Mouse (Mus musculus) cortical plate, adult 2 months (tissue): ENCODE measurements around the gene C3. TPM values are rescaled to one million over a fixed set of nuclear protein-coding genes. Genes with fewer than 3 reads are reported as not detected.

Experiments used
- H3K27ac ChIP-seq: fragments of 200-500 bp; 2 replicates; pipeline ENCODE4 v1.5.1; 2012; ENCODE audit warnings: low read length, control low read depth, inconsistent platforms; ENCODE audit not compliant: insufficient read depth
- H3K4me1 ChIP-seq: fragments of 200-500 bp; 2 replicates; pipeline ENCODE4 v1.6.1; 2011; ENCODE audit warnings: low read length; ENCODE audit not compliant: control insufficient read depth, insufficient read depth
- H3K4me3 ChIP-seq: fragments of 200-500 bp; 2 replicates; pipeline ENCODE4 v1.5.1; 2011; ENCODE audit warnings: mild to moderate bottlenecking, low read length, control low read depth; ENCODE audit not compliant: insufficient read depth
- CTCF ChIP-seq: fragments of 200-500 bp; IDR thresholded peaks from 2 replicates; pipeline ENCODE4 v1.5.1; 2011; ENCODE audit warnings: mild to moderate bottlenecking, control low read depth, low read length; ENCODE audit not compliant: insufficient read depth; ENCODE audit errors: extremely low read depth
- POLR2A ChIP-seq: fragments of 200-500 bp; IDR thresholded peaks from 2 replicates; pipeline ENCODE4 v1.6.1; 2011; ENCODE audit warnings: mild to moderate bottlenecking, low read length, control low read depth; ENCODE audit not compliant: insufficient read depth; ENCODE audit errors: extremely low read depth
- polyA plus RNA-seq: library from polyadenylated mRNA; depleted of rRNA; stranded (reverse); fragments of >200 nt; gene quantifications from 2 replicates; pipeline ENCODE4 v1.2.3, GENCODE M21; 2012

Gene C3
- polyA plus RNA-seq, 1 experiment = 0.17 TPM

DNA sequence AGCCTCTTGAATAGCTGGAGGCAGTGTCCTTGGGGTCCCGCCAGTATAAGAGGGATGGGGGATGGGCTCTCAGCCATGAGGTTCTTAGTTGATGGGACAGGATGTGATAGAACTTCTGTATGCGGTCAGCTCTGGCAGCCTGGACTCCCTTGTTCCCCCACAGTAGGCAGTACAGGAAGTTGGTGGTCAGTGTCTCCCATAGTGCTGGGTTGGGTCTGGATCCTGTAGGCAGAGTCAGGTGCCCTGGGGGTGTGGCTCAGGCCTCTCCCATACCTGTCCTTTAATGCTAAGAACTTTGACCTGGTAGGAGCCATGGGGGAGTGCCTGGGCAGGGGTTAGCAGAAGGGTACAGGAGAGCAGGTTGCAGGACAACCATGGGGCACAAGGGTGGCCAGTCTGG is 36.2 kb upstream of the C3 start:
- H3K4me3 ChIP-seq = no peak overlapping the region
- TF ChIP-seq POLR2A (no peak), CTCF (no peak)
- H3K4me1 ChIP-seq = no peaks in the 10 kb centered on the region
- no peak overlapping the region for H3K27ac ChIP-seq

- TF ChIP-seq POLR2A (no peak), CTCF (no peak)
- no peak overlapping the region for H3K27ac ChIP-seq
- no peak overlapping the region for H3K4me3 ChIP-seq
- H3K4me1 ChIP-seq = no peaks in the 10 kb centered on the region
Measured at GRCm38 (mm10) chr17:57262901-57263550, 35.1 kb upstream of the C3 start.

- TF ChIP-seq POLR2A (no peak), CTCF (no peak)
- H3K4me1 ChIP-seq = no peaks in the 10 kb centered on the region
- H3K4me3 ChIP-seq = no peak overlapping the region
- H3K27ac ChIP-seq = no peak overlapping the region
Measured at GRCm38 (mm10) chr17:57261796-57262195, 33.9 kb upstream of the C3 start.

DNA sequence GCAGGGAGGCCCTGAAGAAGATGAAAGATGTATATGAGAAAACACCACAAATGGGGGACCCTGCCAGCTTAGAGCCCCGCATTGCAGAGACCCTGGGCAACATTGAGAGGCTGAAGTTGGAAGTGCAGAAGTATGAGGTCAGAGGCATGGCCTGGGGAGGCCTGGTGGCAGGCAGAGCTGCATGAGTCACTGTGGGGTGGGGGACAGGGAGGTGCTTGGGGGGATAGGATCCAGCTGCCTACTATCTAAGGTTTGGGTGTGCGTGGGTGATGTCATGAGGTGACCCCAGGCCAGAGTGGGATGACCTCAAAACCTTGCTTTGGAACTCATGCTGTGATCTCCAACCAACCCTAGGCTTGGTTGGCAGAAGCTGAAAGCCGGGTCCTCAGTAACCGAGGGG is 33.4 kb upstream of the C3 start:
- Histone ChIP-seq H3K27ac (no peak overlapping the region), H3K4me1 (no peaks in the 10 kb centered on the region), H3K4me3 (no peak overlapping the region)
- TF ChIP-seq POLR2A = no peak
- no peak for TF ChIP-seq CTCF

GRCm38 (mm10) chr17:57260351-57260750 is 32.4 kb upstream of the C3 start:
- Histone ChIP-seq H3K4me3 (no peak overlapping the region), H3K27ac (no peak overlapping the region), H3K4me1 (no peaks in the 10 kb centered on the region)
- TF ChIP-seq CTCF (no peak), POLR2A (no peak)

- H3K27ac ChIP-seq = no peak overlapping the region
- no peak overlapping the region for H3K4me3 ChIP-seq
- TF ChIP-seq POLR2A (no peak), CTCF (no peak)
- H3K4me1 ChIP-seq = no peaks in the 10 kb centered on the region
Measured at GRCm38 (mm10) chr17:57259742-57260141, 31.8 kb upstream of the C3 start.

DNA sequence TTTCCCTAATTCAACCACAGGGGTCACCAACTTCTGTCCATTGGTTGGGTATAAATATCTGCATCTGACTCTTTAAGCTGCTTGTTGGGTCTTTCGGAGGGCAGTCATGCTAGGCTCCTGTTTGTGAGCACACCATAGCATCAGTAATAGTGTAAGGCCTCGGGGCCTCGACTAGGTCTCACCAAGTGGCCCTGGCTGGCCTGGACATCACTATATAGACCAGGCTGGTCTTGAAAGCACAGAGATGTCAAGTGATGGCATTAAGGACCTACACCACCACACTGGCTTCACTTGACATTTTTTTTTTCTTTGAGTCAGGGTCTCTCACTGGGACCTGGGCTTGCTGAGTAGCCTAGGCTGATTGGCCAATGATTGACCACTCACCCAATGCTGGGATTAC is 30.3 kb upstream of the C3 start:
- Histone ChIP-seq H3K27ac (no peak overlapping the region), H3K4me3 (no peak overlapping the region), H3K4me1 (no peaks in the 10 kb centered on the region)
- TF ChIP-seq CTCF (no peak), POLR2A (no peak)

DNA sequence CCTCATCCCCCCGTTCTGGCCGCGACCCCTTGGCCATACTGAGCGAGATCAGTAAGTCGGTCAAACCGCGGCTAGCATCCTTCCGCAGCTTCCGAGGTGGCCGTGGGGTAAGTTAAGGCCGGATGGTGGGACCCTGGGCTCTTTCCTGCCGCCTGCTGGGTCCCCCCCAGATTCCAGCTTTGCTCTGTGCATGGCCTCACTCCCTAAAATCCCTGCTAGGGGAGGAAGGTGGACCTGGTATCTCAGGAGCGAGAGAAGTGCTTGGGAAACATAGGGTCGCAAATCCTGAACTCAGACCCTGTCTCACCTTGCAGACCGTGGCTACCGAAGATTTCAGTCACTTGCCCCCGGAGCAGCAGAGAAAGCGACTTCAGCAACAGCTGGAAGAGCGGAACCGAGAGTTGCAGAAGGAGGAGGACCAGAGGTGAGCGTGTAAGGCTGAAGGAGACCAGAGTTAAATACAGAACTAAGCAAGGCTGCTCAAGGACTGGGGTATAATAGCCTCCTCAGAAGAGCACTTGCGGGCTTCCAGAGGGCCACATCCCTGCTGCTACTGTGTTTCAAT is 29.1 kb upstream of the C3 start:
- Histone ChIP-seq H3K4me3 (no peak overlapping the region), H3K27ac (no peak overlapping the region), H3K4me1 (no peaks in the 10 kb centered on the region)
- TF ChIP-seq POLR2A (no peak), CTCF (no peak)

DNA sequence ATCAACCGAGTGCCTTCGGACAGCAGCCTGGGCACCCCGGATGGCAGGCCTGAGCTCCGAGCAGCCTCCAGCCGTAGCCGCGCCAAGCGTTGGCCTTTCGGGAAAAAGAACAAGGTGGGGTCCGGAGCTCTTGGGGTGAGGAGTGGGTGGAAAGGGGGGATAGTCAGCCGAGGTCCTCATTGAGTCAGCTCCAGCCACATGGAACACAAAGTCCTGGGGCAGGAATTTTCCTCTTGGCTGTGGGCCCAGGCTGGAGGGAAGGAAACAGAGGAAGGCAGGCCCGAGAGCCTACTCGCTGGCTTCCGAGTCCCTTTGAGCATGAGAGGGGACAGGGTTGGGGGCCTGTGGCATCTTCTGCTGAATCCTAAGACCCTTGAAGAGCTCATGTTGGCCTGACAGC is 27.4 kb upstream of the C3 start:
- Histone ChIP-seq H3K4me1 (no peaks in the 10 kb centered on the region), H3K4me3 (no peak overlapping the region), H3K27ac (no peak overlapping the region)
- no peak for TF ChIP-seq POLR2A

GRCm38 (mm10) chr17:57253306-57253705 is 25.4 kb upstream of the C3 start:
- H3K27ac ChIP-seq = no peak overlapping the region
- TF ChIP-seq CTCF (no peak), POLR2A (no peak)
- H3K4me3 ChIP-seq = no peak overlapping the region
- H3K4me1 ChIP-seq = no peaks in the 10 kb centered on the region; the same call in 1 of the 2 replicates

DNA sequence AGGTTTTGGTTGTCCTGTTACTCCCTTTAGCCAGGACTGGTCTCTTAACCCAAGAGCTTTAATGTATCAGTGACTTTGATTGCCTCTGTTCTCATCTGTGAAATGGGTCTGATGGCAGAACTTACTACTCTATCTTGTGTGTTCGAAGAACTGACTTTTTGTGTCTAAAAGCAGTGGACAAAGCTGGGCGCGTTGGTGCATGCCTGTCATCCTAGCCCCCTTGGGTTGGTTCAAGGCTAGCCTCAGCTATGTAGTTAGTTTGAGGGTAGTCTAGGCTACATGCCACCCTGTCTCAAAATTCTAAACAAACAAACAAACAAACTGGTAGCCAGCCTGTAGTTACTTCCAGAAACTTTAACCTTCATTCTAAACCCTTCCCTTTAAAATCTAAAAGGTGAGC is 23.5 kb upstream of the C3 start:
- Histone ChIP-seq H3K27ac (no peak overlapping the region), H3K4me3 (no peak overlapping the region), H3K4me1 (peaks cover 2% of the 10 kb centered on the region; the same call in 1 of the 2 replicates)
- TF ChIP-seq POLR2A (no peak), CTCF (no peak)
